Mouse (Mus musculus) layer of hippocampus, postnatal 10 days (tissue): ENCODE measurements at regions not wholly inside any gene's neighbourhood (a gene's known extent, or its start where the extent isn't known, plus 50 kb on each side); places are given as distances from the start of the nearest gene placed in this dataset.

Experiments
- microRNA-seq, 2 experiments: library from miRNA; unstranded; fragments of <30 nt; microRNA quantifications; one replicate each; pipeline ENCODE4 v1.2.0; 2021

Small RNA genes in the stretch of these regions (microRNA-seq; reads per million reads assigned to microRNA genes)
- 0 reads per million in 2 experiments for gene Gm27525
